16 mouse cellular contexts compared by ENCODE assay signal in the genomic region with DNA sequence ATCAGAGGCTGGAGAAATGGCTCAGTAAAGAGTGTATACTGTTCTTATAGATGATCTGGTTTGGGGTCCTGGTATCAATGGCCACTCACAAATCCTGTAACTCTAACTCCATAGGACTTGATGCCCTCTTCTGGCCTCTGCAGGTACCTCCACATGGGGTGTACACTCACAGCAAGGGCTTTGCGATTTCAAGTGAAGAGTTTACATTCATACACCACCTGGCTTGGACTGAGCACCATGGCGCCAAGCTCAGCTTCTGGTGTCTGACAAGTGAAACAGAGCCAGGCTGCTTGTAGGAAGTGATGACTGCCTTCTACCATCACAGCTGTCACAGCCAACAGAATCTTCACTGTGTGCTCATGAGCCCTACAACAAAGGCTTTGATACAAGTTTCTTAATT. TPM values are rescaled to one million over a fixed set of nuclear protein-coding genes. Genes with fewer than 3 reads are reported as not detected.
DNase-seq lines count a peak whose midpoint lies in the region; ATAC-seq and TF ChIP-seq lines count a peak whose summit lies in the region.
"Had no signal": no experiment of that assay in that cellular context is flagged by ENCODE, and none has a peak within 500 bp of the region (broad histone marks: within the 10 kb centered on the region; RNA-seq: fewer than 3 reads in every experiment).

No protein-coding gene starts in this region.

- TF ChIP-seq POLR2A in brain, embryonic 14.5 days (IDR thresholded peaks at IDR 0.05; ENCODE audit: borderline replicate concordance, extremely low read depth, insufficient read depth, insufficient read length, poor library complexity, severe bottlenecking) = no peak

- no peaks in the 10 kb centered on the region for H3K9me3 ChIP-seq in forebrain, embryonic 14.5 days (replicated peaks; ENCODE audit: control insufficient read depth, low read length)
- H3K9me3 ChIP-seq in forebrain, embryonic 16.5 days (ENCODE audit: control insufficient read depth, low read length) = no peaks in the 10 kb centered on the region
- H3K9me3 ChIP-seq in midbrain, postnatal 0 days (ENCODE audit: low read length) = no peaks in the 10 kb centered on the region
- H3K9me3 ChIP-seq: embryonic facial prominence, embryonic 15.5 days; heart, embryonic 15.5 days; limb, embryonic 15.5 days; megakaryocyte, embryonic 14.5 days had no signal

- H3K4me3 ChIP-seq in forebrain, embryonic 14.5 days (ENCODE audit: low read depth, low read length) = no peak overlapping the region
- no peak overlapping the region for H3K4me3 ChIP-seq in forebrain, embryonic 16.5 days (replicated peaks; ENCODE audit: low read length)
- no peak overlapping the region for H3K4me3 ChIP-seq in midbrain, postnatal 0 days (ENCODE audit: low read depth, low read length)
- H3K4me3 ChIP-seq: embryonic facial prominence, embryonic 15.5 days; heart, embryonic 15.5 days; limb, embryonic 15.5 days had no signal

- peak; percentile 6 for DNase-seq in forebrain, embryonic 14.5 days (ENCODE audit: low spot score)
- peak; percentile 38 for DNase-seq in layer of hippocampus, adult 9-11 months
- DNase-seq in layer of hippocampus, adult 8-10 months (ENCODE audit: low spot score in 2 of 2) = no peak
- peak; percentile 12 to 15 for DNase-seq in B cell, adult 2 months
- peak; percentile 23 for DNase-seq in brain, embryonic 14.5 days (ENCODE audit: low read depth)
- DNase-seq in cerebellum, postnatal 4 days (ENCODE audit: low spot score in 2 of 2) = no peak
- DNase-seq in midbrain, postnatal 0 days (ENCODE audit: low spot score) = no peak
- DNase-seq: cerebellum, postnatal 14 days; kidney, postnatal 10 days; thymus, adult 2 months had no signal

- no peaks in the 10 kb centered on the region for H3K4me1 ChIP-seq in forebrain, embryonic 14.5 days (ENCODE audit: control insufficient read depth, insufficient read depth, low read length)
- no peaks in the 10 kb centered on the region for H3K4me1 ChIP-seq in forebrain, embryonic 16.5 days (replicated peaks; ENCODE audit: control insufficient read depth, insufficient read depth, low read length)
- no peaks in the 10 kb centered on the region for H3K4me1 ChIP-seq in midbrain, postnatal 0 days (ENCODE audit: insufficient read depth, low read length)
- H3K4me1 ChIP-seq: embryonic facial prominence, embryonic 15.5 days; heart, embryonic 15.5 days; limb, embryonic 15.5 days had no signal

- no peaks in the 10 kb centered on the region for H3K36me3 ChIP-seq in forebrain, embryonic 14.5 days (ENCODE audit: control insufficient read depth, insufficient read depth, low read length)
- no peaks in the 10 kb centered on the region for H3K36me3 ChIP-seq in forebrain, embryonic 16.5 days (ENCODE audit: control insufficient read depth, insufficient read depth)
- no peaks in the 10 kb centered on the region for H3K36me3 ChIP-seq in midbrain, postnatal 0 days (ENCODE audit: insufficient read depth, low read length)
- H3K36me3 ChIP-seq: embryonic facial prominence, embryonic 15.5 days; heart, embryonic 15.5 days; limb, embryonic 15.5 days had no signal

- H3K4me2 ChIP-seq in forebrain, embryonic 14.5 days (ENCODE audit: low read length) = no peak overlapping the region
- no peak overlapping the region for H3K4me2 ChIP-seq in forebrain, embryonic 16.5 days (ENCODE audit: low read length)
- no peak overlapping the region for H3K4me2 ChIP-seq in midbrain, postnatal 0 days (ENCODE audit: low read depth, low read length, poor library complexity, severe bottlenecking)
- H3K4me2 ChIP-seq: embryonic facial prominence, embryonic 15.5 days; heart, embryonic 15.5 days; limb, embryonic 15.5 days had no signal

- no peak overlapping the region for H3K27ac ChIP-seq in forebrain, embryonic 14.5 days (ENCODE audit: low read depth, low read length)
- H3K27ac ChIP-seq in forebrain, embryonic 16.5 days (ENCODE audit: low read length) = no peak overlapping the region
- H3K27ac ChIP-seq in midbrain, postnatal 0 days (ENCODE audit: low read depth, low read length) = no peak overlapping the region
- H3K27ac ChIP-seq: embryonic facial prominence, embryonic 15.5 days; heart, embryonic 15.5 days; limb, embryonic 15.5 days had no signal

- H3K9ac ChIP-seq in forebrain, embryonic 14.5 days (ENCODE audit: low read length) = no peak overlapping the region
- no peak overlapping the region for H3K9ac ChIP-seq in forebrain, embryonic 16.5 days (replicated peaks; ENCODE audit: low read depth, low read length)
- no peak overlapping the region for H3K9ac ChIP-seq in midbrain, postnatal 0 days (replicated peaks; ENCODE audit: low read length, poor library complexity, severe bottlenecking)
- H3K9ac ChIP-seq: embryonic facial prominence, embryonic 15.5 days; heart, embryonic 15.5 days; limb, embryonic 15.5 days had no signal

- ATAC-seq in forebrain, embryonic 14.5 days = no peak
- no peak for ATAC-seq in forebrain, embryonic 16.5 days
- ATAC-seq in midbrain, postnatal 0 days (ENCODE audit: low FRiP score) = no peak
- ATAC-seq: hindbrain, embryonic 16.5 days had no signal

- no peaks in the 10 kb centered on the region for H3K27me3 ChIP-seq in forebrain, embryonic 14.5 days (replicated peaks; ENCODE audit: control insufficient read depth, insufficient read depth, low read length)
- no peaks in the 10 kb centered on the region for H3K27me3 ChIP-seq in forebrain, embryonic 16.5 days (replicated peaks; ENCODE audit: control insufficient read depth, insufficient read depth, low read length)
- H3K27me3 ChIP-seq in midbrain, postnatal 0 days (ENCODE audit: insufficient read depth, low read length) = no peaks in the 10 kb centered on the region
- H3K27me3 ChIP-seq: embryonic facial prominence, embryonic 15.5 days; heart, embryonic 15.5 days; limb, embryonic 15.5 days had no signal

- 61% methylated on average over 2 of the region's 2 CpGs for WGBS in forebrain, embryonic 14.5 days
- WGBS in forebrain, embryonic 16.5 days = 56% methylated on average over 2 of the region's 2 CpGs
- 70% methylated on average over 2 of the region's 2 CpGs for WGBS in midbrain, postnatal 0 days

- no peak for TF ChIP-seq CTCF in brain, embryonic 14.5 days (IDR thresholded peaks at IDR 0.05; ENCODE audit: borderline replicate concordance, extremely low read depth, insufficient read depth, insufficient read length)
- no peak for TF ChIP-seq CTCF in midbrain, postnatal 0 days (IDR thresholded peaks at IDR 0.05)

RNA-seq across cellular contexts. Expression of a gene that starts 35.7 kb away (rescaled TPM):
- 33.9 and 50.8 TPM in 2 replicates for polyA plus RNA-seq in forebrain, embryonic 14.5 days (2014; fragmentation: Nextera tagmentation; extraction: Ambion mirVana)
- polyA plus RNA-seq in forebrain, embryonic 16.5 days (2015; fragmentation: Nextera tagmentation; extraction: Ambion mirVana) = 63.5 and 67.7 TPM in 2 replicates
- 10 to 100 TPM; 85.7 to 93.1 (median 88.8) TPM for total RNA-seq in layer of hippocampus, adult 8-10 months (2022)
- polyA plus RNA-seq in brain, embryonic 14.5 days (2012; rRNA removed) = 76.8 and 80.6 TPM in 2 replicates
- total RNA-seq in midbrain, postnatal 0 days (2014; rRNA removed) = 87.7 and 93.7 TPM in 2 replicates
- polyA plus RNA-seq in midbrain, postnatal 0 days (2015; fragmentation: Nextera tagmentation; extraction: Ambion mirVana) = 59.1 and 59.8 TPM in 2 replicates

RNA-seq across cellular contexts. Expression of a gene that starts 44.3 kb away (rescaled TPM):
- polyA plus RNA-seq in forebrain, embryonic 14.5 days (2014; fragmentation: Nextera tagmentation; extraction: Ambion mirVana) = 2,846 and 4,258 TPM in 2 replicates
- 2,480 and 2,641 TPM in 2 replicates for polyA plus RNA-seq in forebrain, embryonic 16.5 days (2015; fragmentation: Nextera tagmentation; extraction: Ambion mirVana)
- 100 to 1,000 TPM; 619 to 893 (median 714) TPM for total RNA-seq in layer of hippocampus, adult 8-10 months (2022)
- polyA plus RNA-seq in brain, embryonic 14.5 days (2012; rRNA removed) = 3,092 and 4,066 TPM in 2 replicates
- total RNA-seq in midbrain, postnatal 0 days (2014; rRNA removed) = 1,447 and 1,819 TPM in 2 replicates
- 2,274 and 2,285 TPM in 2 replicates for polyA plus RNA-seq in midbrain, postnatal 0 days (2015; fragmentation: Nextera tagmentation; extraction: Ambion mirVana)

RNA-seq across cellular contexts. Expression of a gene that starts 48.9 kb away (rescaled TPM):
- 0.60 and 0.89 TPM in 2 replicates for polyA plus RNA-seq in forebrain, embryonic 14.5 days (2014; fragmentation: Nextera tagmentation; extraction: Ambion mirVana)
- polyA plus RNA-seq in forebrain, embryonic 16.5 days (2015; fragmentation: Nextera tagmentation; extraction: Ambion mirVana) = 1.6 and 1.9 TPM in 2 replicates
- 10 to 100 TPM; 10.5 to 12.3 (median 11.0) TPM for total RNA-seq in layer of hippocampus, adult 8-10 months (2022)
- polyA plus RNA-seq in brain, embryonic 14.5 days (2012; rRNA removed) = 1.2 and 1.3 TPM in 2 replicates
- total RNA-seq in midbrain, postnatal 0 days (2014; rRNA removed) = 1.2 and 2.1 TPM in 2 replicates
- 3.7 and 4.1 TPM in 2 replicates for polyA plus RNA-seq in midbrain, postnatal 0 days (2015; fragmentation: Nextera tagmentation; extraction: Ambion mirVana)

Comparison
In these comparisons a context has a peak if more than half of its experiments do, and no peak if none do; other contexts are left out.
1. DNase-seq: peak in forebrain, embryonic 14.5 days (single experiment), layer of hippocampus, adult 9-11 months (single experiment), B cell, adult 2 months (2 of 2) and brain, embryonic 14.5 days (single experiment); none in layer of hippocampus, adult 8-10 months (0 of 2), cerebellum, postnatal 4 days (0 of 2) and midbrain, postnatal 0 days (single experiment).